Mouse (Mus musculus) left cerebral cortex, postnatal 10 days (tissue): Measurements from ENCODE around the gene Cbl. TPM values are rescaled to one million over a fixed set of nuclear protein-coding genes. Genes with fewer than 3 reads are reported as not detected.

Experiments used
- DNase-seq, 2 experiments: peaks; one replicate each; pipeline ENCODE4 v3.0.0; 2021 to 2022; ENCODE audit warnings: low spot score in 2 of 2, mixed read lengths in 1 of 2; ENCODE audit errors: extremely low spot score in 1 of 2
- intact Hi-C: fragments of 180-260 bp; cut with DNase I; formaldehyde crosslinking; loops from one replicate; pipeline ENCODE4 v1.15.1; 2025
- total RNA-seq, 2 experiments: library from RNA; stranded (reverse); gene quantifications; 2 replicates each; pipeline ENCODE4 v1.2.3; 2021

Gene Cbl
- 10 to 100 TPM; 48.6 to 49.9 TPM for total RNA-seq

GRCm38 (mm10) chr9:44233802-44234478, at the start of gene Cbl:
Gene Cbl (minus strand): TSS chr9:44234049.
- DNase-seq, result peak; percentile 98 to 99
- intact Hi-C loops, result loop anchor here (10.0 kb wide), 3 partner anchors 49 to 249 kb away; partner anchors contain the start of gene Mcam

- DNase-seq, result no peak
- intact Hi-C loops, result no loop called here
Measured at GRCm38 (mm10) chr9:44283183-44283582, 49.3 kb upstream of the Cbl start.

DNA sequence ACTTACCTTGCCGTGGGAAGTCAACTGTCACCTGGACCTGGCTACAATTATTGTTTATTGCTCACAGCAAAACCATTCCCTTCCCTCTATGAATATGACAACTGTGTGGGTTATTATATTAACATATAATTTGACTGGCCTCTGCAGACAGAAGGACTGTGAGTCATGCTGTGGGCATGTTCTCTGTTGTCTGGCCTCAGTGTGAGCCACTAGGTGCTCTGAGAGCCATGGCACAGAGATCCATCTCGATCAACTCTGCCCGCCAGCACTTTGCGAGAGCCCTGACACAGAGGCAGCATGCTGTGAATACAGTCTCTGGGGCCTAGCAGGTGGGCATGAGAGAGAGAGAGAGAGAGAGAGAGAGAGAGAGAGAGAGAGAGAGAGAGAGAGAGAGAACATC, 36.1 kb upstream of the Cbl start:
- DNase-seq, result no peak
- intact Hi-C loops, result no loop called here

- intact Hi-C loops, result no loop called here
- DNase-seq, result no peak
Measured at GRCm38 (mm10) chr9:44269077-44269476, 35.2 kb upstream of the Cbl start.

- intact Hi-C loops, result no loop called here
- DNase-seq, result no peak
Measured at GRCm38 (mm10) chr9:44268432-44268831, 34.6 kb upstream of the Cbl start, which contains the start of gene Nlrx1. Gene Nlrx1 (minus strand): TSS chr9:44268599.

DNA sequence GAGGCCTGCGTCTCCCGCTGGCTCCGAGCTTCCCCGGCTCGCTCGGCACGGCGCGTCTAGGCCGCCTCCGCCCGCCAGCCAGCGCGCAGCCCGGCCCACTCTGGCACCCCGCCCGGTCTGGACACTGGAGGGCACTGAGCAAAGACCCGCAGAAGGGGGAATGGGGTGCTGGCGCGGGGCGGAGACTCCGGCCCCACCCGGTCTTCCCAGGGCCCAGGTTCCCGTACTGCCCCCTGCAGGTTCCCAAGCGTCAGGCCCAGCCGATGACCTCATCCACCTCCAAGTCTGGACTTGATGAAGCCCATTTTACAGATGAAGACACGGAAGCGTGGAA, 34.1 kb upstream of the Cbl start:
- peak; percentile 73 to 93 for DNase-seq

DNA sequence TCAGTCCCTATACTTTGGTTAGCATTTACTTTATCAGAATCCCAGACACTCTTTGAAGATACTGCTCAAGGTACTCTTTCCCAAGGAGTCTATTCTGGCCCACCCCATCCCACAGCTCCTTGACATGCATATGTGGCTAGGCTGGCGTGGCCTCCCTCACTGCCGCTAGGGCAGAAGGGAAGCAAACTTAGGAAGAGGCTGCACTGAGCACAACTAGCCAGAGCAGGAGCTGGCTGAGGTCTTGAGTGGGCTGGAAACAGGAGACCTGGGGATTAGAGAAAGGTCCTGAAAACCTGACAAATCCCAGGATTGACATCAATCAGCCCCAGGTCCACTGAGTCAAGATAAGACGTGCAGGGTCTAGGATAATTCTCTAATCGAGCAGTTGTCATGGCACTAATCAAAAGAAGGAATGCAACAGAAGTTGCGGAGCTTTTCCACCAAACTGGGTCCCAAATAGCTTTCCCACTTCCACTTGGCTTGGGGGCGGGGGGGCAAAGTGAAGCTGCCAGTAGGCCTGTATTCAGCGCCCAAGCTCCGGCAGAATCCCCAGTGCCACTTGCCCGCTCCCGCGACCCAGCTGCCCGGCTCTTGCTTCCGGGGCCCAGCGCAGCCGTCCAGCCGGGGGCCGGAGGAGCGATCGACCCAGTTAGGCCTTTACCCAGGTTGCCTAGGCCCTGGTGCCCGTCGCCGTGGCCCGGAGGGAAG, 33.6 kb upstream of the Cbl start:
- no peak for DNase-seq
- intact Hi-C loops, result no loop called here

More for the DNA sequence above, 34.1 kb upstream of the Cbl start:
- intact Hi-C loops, result no loop called here

DNA sequence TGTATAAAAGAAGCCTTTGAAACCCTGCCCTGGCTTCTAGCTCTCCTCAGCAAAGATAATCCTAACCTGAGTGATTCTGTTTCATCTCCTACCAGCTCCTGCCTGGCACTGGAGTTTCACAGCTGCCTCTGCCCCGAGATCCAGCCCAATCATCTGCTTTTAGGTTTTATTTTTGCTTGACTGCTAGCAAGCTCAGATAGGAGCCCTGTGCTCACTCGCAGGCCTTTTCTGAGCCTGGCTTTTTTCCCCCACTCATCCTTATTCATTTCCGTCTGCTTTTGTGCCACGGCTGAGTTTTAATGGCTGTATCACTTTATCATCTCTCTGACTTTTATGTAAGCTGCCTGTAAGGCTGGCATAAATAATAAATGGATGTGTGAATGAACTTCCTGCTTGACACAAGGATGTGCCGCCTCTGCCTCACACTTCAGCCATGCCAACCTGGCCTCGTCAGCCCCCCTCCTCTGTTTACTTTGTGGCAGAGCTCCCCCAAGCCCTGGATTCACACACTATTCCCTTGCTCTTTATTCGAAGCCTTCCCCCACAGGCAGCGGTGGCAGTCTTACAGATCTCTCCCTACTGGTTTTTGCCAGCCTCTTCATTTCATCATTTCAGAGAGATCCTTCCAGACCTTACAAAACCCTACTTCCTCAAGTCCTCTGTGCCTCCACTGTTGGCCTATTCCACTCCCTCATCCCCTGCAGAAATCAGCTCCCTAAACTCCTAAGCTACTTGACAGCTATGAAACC, 32.8 kb upstream of the Cbl start:
- intact Hi-C loops, result no loop called here
- no peak for DNase-seq

DNA sequence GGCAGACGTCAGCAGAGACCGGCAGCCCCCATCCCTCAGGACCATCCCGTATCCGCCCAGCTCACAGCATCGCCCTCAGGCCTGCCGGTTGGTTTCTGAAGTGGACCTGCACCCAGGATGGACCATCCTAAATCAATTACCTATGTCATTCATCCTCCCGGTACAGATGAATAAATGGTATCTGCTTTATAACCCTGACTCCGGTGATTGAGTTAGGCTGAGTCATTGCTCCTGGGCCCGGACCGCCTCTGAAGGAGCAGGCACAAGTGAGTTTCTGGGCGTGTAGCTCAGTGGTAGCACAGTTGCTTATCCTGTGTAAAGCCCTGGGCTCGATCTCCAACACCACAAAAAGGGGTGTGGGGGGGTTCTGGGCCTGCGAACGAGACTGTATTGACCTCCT, 27.5 kb upstream of the Cbl start:
- DNase-seq, result no peak
- intact Hi-C loops, result no loop called here

GRCm38 (mm10) chr9:44259014-44259413, 25.2 kb upstream of the Cbl start:
- intact Hi-C loops, result no loop called here
- DNase-seq, result no peak

DNA sequence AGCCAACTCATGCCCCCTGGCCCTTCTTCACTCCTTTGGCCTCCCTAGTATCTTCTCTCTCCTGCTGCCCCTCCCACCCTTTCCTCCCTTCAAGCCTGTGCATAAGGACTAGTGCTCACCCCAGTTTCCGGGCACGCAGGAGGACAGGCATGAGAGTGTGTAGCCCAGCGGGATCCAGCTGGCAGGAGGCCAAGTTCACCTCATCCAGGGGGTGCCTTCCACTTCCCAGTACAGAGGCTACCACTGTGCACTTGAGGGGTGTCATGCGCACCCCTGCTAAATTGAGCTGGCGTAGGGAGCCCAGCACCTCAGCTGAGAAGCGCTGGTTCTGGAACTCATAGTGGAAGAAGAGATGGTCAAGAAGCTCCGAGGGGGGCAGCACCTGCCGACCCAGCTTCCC, 22.4 kb upstream of the Cbl start:
- no peak for DNase-seq
- intact Hi-C loops, result no loop called here

GRCm38 (mm10) chr9:44255136-44255521, 21.3 kb upstream of the Cbl start:
- intact Hi-C loops, result no loop called here
- DNase-seq, result no peak

GRCm38 (mm10) chr9:44254508-44255135, 20.8 kb upstream of the Cbl start:
- no peak for DNase-seq
- intact Hi-C loops, result no loop called here

DNA sequence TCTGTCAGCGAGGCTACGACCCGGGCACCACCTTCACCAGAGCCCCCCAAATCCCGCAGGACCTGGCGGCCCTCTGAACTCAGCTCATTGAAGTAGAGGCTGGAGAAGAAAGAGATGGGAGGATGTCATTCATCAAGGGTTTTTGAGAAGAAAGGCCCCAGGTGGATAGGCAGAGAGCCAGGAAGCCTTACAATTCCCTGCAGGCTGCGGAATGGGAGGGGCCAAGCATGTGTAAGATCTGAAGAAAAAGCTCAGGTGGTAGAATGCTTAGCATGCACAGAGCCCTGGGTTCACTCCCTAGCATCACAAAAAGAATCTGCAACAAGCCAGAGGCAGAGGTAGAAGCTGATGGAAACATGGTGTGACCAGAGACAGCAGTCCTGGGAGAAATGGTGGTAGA, 19.6 kb upstream of the Cbl start:
- no peak for DNase-seq
- intact Hi-C loops, result no loop called here

- intact Hi-C loops, result no loop called here
- DNase-seq, result no peak
Measured at GRCm38 (mm10) chr9:44251314-44251713, 17.5 kb upstream of the Cbl start, which contains the start of gene Pdzd3. Gene Pdzd3 (minus strand): TSS chr9:44251471.

- DNase-seq, result no peak
- intact Hi-C loops, result no loop called here
Measured at GRCm38 (mm10) chr9:44250445-44250844, 16.6 kb upstream of the Cbl start.

GRCm38 (mm10) chr9:44249181-44250146, 15.6 kb upstream of the Cbl start:
- intact Hi-C loops, result no loop called here

GRCm38 (mm10) chr9:44247907-44248306, 14.1 kb upstream of the Cbl start:
- no peak for DNase-seq
- intact Hi-C loops, result no loop called here

More at GRCm38 (mm10) chr9:44249181-44250146, 15.6 kb upstream of the Cbl start:
- peak in 1 of 2 experiments; percentile 75 for DNase-seq
